Mouse (Mus musculus) kidney, adult 8-10 months (tissue): Measurements from ENCODE around the gene Herc1.
"Not testable (repeated sequence)": the region's sequence is repeated elsewhere in the genome, so short reads cannot be mapped to it uniquely, and the experiment has no call there.

ENCODE experiments used
- DNase-seq, 2 experiments: peaks; one replicate each; pipeline ENCODE4 v3.0.0; 2022

Gene Herc1

DNA sequence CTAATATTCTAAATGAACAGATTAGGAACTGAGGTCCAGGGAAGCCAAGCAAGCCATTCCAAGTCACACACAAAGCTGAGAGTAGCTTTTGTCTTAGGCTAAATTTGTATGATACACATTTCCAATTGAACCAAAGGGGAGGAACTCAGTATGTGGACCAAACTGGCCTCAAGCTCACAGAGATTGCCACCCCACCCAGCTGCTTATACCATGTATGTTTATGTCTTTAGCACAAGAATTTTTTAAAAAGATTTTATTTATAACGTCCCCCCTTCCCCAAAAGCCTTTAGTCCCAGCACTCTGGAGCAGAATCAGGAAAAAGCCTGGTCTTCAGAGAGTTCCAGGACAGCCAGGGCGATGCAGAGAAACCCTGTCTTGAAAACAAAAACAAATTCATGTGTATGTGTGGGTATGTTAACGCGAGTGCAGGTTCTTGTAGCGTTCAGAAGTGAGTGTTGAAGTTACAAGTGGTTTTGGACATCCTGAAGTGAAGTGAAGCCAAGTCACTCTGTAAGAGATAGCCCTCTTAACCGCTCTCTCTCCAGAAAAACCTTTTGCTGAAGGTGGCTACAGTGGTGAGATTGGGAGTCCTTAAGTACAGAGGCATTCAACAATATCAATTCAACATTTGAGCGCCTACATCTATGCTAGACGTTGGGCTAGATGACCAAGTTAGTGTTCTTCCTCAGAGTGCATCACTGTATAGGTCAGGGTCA lies 948 bp upstream of the Herc1 start:
- no peak for DNase-seq

DNA sequence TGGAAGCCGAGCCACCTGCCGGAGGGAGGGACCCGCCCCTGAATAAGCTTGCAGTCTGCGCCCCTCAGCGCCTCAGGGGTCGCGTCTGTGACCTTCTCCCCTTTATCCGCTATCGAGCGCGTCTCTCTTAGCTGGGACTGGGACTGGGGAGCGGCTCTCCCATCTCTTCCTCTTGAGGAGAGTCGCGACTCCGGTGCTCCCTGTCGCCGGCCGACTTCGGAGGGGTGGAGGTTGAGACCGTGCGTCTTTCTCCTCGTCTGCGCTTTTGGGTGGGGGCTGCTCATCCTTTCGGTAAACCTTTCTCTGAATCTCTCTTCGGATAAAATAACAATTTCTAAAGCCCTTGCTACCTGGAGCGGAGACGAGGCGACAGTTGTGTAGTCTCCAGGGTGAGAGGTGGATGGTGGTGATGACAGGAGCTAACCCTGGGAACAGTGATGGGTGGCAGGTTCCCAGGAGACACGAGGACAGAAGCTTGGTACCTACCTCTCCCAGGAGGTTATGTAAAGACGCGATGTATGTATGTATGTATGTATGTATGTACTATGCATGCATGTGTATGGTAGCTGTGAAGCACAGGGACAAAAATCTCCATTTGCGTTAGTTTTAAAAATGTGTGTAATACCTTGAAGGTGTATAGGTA lies 659 bp downstream of the Herc1 start:
- peak; percentile 4 to 8 for DNase-seq

DNA sequence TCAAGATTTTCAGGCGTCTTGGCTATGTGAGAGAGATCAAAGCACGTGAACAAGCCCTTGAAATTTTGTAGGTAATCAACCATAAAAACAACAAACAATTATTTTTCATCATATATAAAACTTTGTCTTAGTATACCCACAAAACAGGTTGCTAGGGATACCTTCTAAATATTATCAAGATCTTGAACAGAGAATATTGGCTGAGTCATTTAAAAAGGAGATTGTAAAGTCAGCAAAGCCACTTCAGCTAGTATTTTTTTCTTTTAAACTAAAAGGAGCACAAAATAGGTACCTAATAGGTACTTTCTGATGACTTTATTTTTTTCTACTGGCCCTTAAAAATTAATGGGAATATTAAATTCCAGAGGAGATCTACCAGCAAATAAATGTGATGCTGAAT lies 2.5 kb downstream of the Herc1 start:
- DNase-seq: no peak

DNA sequence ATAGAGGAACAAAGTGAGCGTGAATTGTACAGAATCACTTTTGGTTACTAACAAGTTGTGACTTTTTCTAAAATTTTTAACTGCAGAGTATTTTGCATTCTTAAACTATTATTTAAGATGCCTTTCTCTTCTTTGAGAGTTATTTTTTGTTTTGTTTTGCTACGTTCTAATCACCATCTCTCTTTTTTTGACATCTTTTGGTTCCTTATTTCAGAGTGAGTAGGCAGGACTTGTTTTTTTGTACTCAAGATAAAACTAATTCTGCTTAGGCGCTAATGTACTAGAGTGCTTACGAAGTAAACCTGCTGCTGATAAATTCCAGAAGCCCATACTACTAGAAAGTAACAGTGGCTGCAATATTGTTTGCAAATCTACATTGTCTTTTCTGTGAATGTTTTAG lies 8.9 kb downstream of the Herc1 start:
- no peak for DNase-seq

DNA sequence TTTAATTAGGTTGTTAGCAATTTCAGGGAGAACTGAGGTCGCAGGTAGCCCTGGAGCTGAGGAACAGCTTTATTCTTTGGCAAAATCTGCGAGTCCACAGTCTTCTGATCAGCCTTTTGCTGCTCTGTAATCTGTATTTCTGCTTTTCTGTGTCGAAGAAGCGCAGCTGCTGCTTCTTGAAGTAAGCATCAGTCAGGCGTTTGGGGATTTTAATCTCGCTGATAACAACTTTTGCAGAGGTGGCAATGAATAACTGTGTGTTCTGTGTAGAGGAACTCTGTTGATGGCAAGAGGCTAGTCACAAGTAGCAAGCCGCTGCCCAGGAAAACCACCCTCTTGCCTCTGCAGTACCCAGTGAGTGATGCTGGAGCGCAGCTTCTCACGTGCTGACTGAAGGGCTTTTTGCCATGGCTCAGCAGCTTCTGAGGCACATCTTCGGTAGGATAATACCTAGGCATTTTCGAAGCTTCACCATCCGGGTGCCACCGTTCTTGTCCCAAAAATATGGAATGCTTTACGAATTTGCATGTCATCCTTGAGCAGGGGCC lies 10.0 kb downstream of the Herc1 start:
- peak; percentile 4 to 17 for DNase-seq

DNA sequence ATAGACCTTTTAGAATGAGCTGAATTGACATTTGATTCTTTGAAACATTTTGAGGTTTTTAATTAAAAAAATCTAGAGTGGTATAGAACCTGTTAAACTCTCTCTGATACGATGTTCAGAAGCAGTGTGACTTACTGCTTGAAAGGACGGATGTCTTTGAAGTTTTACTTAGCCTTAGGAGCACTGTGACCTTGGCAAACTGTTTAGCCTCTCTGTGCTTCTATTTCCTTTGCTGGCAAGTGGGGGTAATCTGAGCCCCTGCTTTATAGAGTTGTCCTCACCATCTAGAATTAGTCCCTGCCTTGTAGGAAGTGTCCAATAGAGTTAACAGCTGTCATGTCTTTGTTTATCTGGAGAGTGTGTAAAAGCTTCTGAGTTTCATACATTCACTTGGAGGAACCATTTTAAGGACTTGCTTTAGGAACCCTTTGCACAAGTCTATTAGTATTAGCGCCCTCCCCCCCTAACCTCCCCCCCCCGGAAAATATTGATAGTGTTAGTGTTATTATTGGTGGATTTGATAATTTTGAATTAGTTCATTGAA lies 18.7 kb downstream of the Herc1 start:
- DNase-seq: no peak

DNA sequence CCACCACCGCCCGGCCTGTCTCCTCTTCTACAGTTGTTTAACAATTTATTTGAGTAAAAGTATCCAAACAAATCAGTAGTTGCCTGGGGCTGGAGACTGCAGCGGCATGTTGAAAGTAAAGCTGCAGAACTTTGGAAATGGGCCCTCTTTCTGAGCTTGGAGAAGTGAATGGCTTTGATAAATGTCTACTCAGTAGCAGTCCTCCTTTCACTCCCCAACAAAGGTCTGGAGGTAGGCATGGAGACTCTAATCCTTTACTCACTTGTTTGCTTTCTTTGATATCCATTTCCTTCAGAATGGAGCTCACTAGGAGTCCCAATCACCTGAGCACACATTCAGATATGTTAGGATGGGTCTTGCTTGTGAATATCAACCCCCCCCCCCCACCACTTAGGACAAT lies 20.1 kb downstream of the Herc1 start:
- no peak for DNase-seq

DNA sequence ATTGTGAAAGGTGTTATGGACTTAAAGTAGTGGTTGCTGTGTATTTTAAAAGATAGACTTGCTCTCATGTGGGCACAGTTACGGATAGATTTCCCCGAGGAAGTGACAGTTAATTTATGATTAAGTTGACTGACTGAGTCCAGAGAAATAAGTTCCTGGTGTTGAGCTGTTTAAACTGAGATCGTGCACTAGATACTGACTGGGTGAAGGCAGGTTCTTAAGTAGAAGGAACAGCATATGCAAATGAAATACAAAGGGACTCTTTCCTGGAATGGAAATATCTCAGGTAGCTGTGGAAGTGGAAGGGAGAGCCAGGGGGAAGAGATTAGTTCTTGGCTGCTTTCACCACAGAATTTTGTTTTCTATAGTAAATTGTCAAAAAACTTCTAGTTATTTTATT lies 20.6 kb downstream of the Herc1 start:
- DNase-seq: no peak

DNA sequence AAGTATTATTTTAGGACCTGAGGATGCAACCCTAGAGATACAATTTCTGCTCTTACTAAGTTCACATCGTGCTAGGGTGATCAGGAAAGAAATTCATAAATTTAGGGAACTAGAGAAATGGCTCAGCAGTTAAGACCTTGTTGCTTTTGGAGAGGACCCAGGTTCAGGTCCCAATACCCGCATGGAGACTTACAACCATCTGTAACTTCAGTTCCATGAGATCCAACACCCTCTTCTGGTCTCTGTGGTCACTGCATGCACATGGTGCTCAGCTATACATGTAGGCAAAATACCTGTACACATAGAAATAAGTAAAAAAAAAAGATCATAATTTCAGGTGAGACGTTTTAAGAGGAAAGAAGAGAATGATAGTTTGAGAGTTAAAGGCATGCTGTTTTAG lies 23.2 kb downstream of the Herc1 start:
- no peak for DNase-seq

DNA sequence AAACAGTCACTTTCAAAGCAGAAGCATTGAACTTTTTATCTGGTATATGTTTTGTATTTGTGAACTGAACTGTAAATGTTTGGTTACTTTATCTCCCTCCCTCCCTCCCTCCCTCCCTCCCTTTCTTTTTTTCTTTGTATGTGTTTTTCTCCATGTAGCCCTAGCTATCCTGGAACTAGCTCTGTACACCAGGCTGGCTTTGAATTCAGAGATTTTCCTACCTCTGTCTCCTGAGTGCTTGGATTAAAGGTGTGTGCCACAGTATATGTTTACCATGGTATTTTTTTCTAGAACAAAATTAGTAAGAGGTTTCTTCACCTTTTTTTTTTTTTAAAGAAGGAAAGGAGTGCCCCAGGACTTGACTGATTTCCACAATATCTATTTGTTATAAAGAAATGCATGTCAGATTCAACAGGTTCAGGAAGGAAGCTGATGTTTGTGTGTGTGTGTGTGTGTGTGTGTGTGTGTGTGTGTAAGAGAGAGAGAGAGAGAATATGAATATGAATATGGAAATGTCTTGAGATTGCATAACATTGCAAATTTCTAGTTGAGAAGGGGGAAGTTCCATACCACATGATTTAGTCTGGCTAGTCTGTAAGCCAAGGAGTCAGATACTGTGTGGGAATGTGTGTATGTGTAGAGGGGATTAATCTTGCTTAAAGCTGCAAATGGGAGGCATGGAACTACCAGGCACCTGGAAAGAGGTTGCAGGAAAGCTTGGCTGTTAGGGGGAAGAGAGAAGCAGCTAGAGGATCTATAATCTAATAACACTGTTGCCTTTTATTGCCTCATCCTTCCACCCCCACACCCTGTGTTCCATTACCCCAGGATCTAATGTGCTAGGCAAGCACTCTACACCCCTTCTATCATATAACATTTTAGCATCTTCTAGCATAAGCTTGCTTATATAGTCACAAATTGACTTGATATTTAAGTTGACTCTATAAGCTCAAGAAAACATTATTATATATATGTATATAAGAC lies 24.5 kb downstream of the Herc1 start:
- DNase-seq: no peak

DNA sequence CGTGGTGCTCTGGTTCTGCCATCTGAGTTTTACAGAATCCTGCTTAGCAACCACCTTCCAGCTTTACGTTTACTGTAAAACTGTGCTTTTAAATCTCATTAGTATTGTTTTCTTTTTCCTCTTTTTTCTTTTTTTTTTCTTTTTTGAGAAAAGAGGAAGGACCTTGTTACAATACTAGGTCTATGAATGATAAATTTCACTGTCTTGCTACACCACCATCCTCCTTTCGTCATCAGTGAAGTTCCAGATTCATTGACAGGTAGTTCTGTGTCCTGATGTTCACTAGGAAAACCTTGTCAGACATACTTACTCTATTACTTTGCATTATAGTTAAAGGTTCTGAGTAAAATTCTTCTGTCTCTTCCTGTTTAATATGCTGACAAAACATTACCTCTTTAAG lies 33.2 kb downstream of the Herc1 start:
- DNase-seq: no peak

DNA sequence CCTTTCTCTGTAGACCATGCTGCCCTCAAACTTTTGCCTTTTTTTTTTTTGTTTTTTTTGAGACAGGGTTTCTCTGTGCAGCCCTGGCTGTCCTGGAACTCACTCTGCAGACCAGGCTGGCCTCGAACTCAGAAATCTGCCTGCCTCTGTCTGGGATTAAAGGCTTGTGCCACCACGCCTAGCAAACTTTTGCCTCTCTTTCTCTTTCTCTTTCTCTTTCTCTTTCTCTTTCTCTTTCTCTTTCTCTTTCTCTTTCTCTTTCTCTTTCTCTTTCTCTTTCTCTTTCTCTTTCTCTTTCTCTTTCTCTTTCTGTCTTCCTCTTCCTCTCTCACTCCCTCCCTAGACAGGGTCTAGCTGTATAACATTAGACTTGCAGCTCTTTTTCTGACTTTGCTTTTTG lies 40.1 kb downstream of the Herc1 start:
- DNase-seq: not testable (repeated sequence)

DNA sequence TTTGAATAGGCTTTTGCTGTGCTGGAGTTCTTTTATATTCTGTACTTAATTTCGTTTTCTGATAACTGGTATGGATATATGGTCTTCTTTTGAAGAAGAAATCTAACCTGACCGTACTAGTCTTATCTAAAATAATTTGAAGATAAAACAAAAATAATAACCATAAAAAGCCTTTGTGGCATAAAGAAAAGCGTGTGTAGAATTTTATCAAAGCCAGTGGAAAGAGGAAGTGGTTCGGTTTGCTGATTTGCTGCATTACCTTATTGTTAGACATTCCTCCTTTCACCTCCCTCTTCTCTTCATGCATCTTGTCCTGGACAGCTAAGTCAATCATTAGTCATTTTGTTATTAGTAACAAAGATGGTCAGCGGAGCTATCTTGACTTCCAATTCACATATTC lies 43.1 kb downstream of the Herc1 start:
- DNase-seq: no peak

DNA sequence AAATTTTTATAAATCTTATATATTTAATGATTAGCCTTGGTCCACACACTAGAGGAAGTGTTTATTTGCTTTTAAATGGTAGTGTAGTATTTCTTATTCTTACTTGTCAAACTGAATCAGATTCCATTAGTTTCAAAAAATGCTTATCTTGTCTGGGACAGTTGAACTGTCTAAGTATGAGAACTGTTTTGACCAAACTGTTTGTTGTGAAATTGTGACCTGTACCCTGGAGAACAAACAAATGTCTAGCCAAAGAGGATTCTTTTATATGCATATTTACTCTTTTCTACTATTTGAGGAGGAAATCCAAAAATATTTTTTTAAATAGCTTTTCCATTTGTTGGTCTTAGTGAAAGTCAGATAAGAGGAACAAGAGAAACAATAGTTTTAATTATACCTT lies 73.2 kb downstream of the Herc1 start:
- DNase-seq: no peak

DNA sequence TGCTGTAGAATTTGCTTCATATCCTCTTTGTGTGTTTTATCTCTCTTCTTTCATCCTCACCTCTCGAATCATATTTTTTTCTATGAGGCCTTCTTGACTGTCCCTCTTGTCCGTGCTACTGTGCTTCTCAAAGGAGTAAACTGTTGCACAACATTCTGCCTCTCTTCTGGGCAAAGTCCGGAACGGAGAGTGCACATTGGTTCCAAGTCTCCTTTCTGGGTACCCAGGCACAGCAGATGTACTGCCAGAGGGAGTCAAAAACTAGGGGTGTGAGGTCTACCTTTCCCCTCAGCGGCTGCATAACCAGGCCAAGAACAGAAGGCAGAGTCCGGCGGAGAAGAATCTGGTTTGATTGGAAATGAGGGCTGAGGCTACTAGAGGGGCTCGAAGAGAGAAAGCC lies 89.8 kb downstream of the Herc1 start:
- DNase-seq: peak; percentile 30 to 53

DNA sequence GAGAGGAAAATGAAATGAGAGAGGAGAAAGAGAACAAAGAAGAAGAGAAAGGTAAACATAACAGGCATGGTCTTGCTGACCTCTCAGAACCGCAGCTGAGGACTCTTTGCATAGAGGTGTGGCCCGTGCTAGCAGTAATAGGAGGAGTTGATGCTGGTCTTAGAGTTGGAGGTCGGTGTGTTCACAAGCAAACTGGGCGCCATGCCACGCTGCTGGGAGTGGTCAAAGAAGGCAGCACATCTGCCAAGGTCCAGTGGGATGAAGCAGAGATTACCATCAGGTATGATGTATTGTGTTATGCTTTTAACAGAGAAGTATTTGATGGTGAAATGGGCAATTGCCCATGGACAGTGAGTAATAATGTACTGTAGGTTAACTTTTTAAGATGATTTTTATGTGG lies 98.0 kb downstream of the Herc1 start:
- DNase-seq: no peak

DNA sequence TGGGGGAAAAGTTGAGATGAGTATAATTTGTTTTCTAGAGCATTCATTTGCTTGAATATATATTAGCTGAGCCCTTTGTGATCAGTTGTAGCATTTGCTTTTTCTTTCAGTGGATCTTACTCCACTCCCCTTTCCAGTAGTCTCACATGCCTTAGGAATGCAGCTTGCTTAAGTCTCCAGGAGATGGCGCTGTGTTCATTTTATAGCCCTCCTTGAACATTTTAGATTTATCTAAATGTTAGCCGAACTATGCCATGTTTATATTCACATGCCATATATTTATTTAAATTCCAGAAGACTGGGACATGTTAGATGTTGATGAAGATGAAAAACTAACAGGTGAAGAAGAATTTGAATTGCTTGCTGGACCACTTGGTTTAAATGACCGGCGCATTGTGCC lies 114.8 kb downstream of the Herc1 start:
- no peak for DNase-seq

DNA sequence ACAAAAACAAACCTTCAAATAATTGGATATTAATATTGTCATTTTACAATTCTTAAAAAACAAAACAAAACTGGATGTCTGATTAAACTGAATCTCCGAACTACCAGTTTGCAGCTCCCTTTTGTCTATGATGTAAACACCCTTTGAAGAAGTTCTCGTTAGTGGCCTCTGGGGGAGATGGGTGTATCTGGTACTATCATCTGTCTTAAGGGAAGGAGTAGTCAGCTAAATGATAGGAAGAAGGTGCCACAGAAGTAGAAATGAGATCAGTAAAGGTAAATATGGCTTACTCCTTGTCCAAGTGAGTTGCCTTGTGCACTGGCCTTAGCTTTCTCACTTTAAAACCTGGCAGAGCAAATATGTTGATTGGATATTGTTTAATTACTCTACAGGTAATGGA lies 127.5 kb downstream of the Herc1 start:
- DNase-seq: no peak

DNA sequence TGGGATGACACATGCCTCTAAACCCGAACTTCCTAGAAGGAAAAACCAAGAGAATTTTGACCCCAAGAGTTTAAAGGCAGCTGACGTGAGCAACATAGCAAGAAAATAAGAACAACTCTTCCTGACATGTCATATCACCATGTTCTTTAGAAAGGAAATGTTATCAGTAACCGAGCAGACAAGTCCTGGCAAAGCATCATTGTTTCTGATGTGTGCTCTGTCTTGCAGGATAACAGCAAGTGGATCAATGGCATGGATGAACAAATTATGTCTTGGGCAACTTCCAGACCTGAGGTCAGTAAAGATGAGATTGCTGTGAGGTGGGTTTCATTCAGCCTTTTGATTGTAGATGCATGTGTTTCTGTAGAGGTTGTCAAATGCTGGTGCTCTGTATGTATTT lies 133.2 kb downstream of the Herc1 start:
- no peak for DNase-seq

DNA sequence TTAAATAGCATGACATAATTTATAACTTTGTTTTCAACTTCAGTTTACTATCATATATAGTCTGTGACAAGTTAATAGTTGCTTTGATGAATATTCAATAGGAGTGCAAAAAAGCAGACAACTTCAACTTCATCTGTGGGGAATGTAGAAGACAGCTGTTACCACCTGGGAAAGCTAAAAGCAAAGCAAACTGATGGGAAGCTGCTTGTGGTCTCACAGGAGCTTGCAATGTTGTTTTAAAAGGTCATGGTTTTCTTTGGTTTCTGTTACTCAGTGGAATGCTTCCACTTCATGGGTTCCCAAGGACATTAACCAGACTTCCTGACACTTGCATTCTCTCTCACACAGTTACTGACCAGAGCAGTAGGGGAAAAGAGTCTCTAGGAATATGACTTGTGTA lies 138.5 kb downstream of the Herc1 start:
- no peak for DNase-seq

DNA sequence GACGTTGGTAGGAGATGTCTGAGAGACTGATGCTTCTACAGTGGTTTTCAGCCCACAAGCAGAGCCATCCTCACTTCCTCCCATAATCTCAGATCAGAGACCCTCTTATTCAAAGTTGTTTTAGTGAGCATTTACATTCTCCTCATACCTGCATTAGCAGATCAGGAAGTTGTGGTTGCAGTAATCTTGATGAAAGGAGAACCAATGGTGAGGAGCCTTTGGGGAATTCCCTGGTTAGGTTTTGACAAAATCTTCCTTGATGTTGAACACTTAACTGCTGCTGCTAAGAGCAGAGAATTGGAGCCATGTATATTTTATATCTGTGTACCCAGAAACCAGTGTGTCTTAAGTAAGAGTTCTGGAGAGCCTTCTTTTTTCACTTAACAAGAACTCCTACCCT lies 142.1 kb downstream of the Herc1 start:
- no peak for DNase-seq

DNA sequence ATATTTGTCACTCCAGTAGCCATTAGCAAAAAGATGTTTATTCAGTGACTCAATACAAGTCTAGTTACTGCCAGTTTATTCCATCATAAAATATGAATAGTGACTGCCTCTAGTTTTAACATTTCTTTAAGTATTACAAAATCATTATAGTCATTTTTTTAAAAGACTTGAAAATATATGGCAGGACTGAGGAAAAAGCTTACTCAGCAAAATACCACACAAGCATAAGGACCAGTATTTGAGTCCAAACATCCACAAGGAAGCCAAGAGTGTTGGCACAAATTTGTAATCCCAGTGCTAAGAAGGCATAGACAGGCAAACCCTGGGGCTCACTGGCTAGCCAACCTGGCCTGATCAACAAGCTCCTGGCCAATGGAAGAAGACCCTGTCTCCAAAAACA lies 143.7 kb downstream of the Herc1 start:
- no peak for DNase-seq

DNA sequence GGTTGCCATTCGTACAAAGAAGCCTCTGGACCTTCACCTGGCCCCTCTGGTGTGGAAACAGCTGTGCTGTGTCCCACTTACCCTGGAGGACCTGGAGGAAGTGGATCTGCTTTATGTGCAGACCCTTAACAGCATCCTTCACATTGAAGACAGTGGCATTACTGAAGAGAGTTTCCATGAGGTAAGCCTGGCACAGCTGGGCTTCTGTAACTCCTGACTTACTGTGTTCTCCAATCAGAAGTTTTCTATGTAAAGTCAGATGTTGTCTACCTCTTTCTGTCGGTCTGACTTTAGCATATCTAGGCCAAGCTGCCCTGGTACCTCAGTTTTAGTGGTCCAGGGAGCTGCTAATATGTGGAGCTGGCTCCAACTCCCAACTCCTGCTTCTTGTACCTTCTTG lies 151.0 kb downstream of the Herc1 start:
- DNase-seq: no peak
